Mouse (Mus musculus): ENCODE results near the gene Usp44. TPM values are rescaled to one million over a fixed set of nuclear protein-coding genes. Genes with fewer than 3 reads are reported as not detected.
"Not testable (repeated sequence)": the region's sequence is repeated elsewhere in the genome, so short reads cannot be mapped to it uniquely, and the experiment has no call there.

The Usp44 gene
- polyA plus RNA-seq, 1 experiment from 2014 or later = 25.7 TPM

GRCm38 (mm10) chr10:93829898-93830831 lies 1.2 kb upstream of the Usp44 start:
- H3K9me3 ChIP-seq (replicated peaks) = no peaks in the 10 kb centered on the region
- no peak overlapping the region for H3K4me3 ChIP-seq
- peaks cover 56% of the 10 kb centered on the region for H3K27me3 ChIP-seq (ENCODE audit: low read depth, poor library complexity, severe bottlenecking)
- 33% methylated on average over 9 of the region's 9 CpGs for WGBS
- H3K36me3 ChIP-seq = no peaks in the 10 kb centered on the region
- no peak for DNase-seq (ENCODE audit: low spot score)
- no peak overlapping the region for H3K27ac ChIP-seq (replicated peaks)
- H3K4me1 ChIP-seq = peaks cover 44% of the 10 kb centered on the region

- peaks cover 47% of the 10 kb centered on the region for H3K4me1 ChIP-seq
- DNase-seq (ENCODE audit: low spot score) = peak; percentile 24
- H3K36me3 ChIP-seq = no peaks in the 10 kb centered on the region
- no peaks in the 10 kb centered on the region for H3K9me3 ChIP-seq (replicated peaks)
- peaks cover 60% of the 10 kb centered on the region for H3K27me3 ChIP-seq (ENCODE audit: low read depth, poor library complexity, severe bottlenecking)
- H3K4me3 ChIP-seq = peak overlapping the region; percentile 47
- peak overlapping the region; percentile 75 for H3K27ac ChIP-seq (replicated peaks)
- WGBS = 4% methylated on average over 18 of the region's 18 CpGs
These were observed 597 bp downstream of the Usp44 start for GRCm38 (mm10) chr10:93831730-93832574.

DNA sequence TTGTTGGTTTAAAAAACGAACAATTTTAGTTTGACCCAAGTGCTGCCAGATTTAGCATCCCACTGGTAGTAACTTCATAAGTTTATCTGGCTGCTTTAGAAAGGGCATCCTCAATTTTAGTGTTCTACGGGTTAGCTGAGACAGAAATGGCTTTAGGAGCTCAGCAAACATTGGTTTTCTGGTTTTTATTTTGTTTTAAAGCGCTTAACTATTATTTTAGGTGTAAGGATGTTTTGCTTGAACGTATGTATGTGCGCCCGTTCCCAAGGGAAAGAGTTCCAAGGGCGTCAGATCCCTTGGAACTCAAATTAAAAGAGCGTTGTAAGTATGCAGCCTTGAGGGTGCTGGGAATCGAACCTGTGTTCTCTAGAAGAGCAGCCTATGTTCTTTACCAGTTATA lies 1.5 kb downstream of the Usp44 start:
- H3K27me3 ChIP-seq (ENCODE audit: low read depth, poor library complexity, severe bottlenecking) = peaks cover 60% of the 10 kb centered on the region
- no peaks in the 10 kb centered on the region for H3K36me3 ChIP-seq
- peaks cover 55% of the 10 kb centered on the region for H3K4me1 ChIP-seq
- no peak for DNase-seq (ENCODE audit: low spot score)
- H3K4me3 ChIP-seq = peak overlapping the region; percentile 91
- no peaks in the 10 kb centered on the region for H3K9me3 ChIP-seq (replicated peaks)
- H3K27ac ChIP-seq (replicated peaks) = no peak overlapping the region
- WGBS = 26% methylated on average over 9 of the region's 9 CpGs

GRCm38 (mm10) chr10:93833370-93833698 lies 2.0 kb downstream of the Usp44 start:
- 2% methylated on average over 16 of the region's 16 CpGs for WGBS
- DNase-seq (ENCODE audit: low spot score) = no peak
- Histone ChIP-seq H3K4me3 (peak overlapping the region; percentile 91), H3K4me1 (peaks cover 58% of the 10 kb centered on the region), H3K27me3 (ENCODE audit: low read depth, poor library complexity, severe bottlenecking) (peaks cover 60% of the 10 kb centered on the region), H3K27ac (replicated peaks) (peak overlapping the region; percentile 95), H3K36me3 (no peaks in the 10 kb centered on the region), H3K9me3 (replicated peaks) (no peaks in the 10 kb centered on the region)

DNA sequence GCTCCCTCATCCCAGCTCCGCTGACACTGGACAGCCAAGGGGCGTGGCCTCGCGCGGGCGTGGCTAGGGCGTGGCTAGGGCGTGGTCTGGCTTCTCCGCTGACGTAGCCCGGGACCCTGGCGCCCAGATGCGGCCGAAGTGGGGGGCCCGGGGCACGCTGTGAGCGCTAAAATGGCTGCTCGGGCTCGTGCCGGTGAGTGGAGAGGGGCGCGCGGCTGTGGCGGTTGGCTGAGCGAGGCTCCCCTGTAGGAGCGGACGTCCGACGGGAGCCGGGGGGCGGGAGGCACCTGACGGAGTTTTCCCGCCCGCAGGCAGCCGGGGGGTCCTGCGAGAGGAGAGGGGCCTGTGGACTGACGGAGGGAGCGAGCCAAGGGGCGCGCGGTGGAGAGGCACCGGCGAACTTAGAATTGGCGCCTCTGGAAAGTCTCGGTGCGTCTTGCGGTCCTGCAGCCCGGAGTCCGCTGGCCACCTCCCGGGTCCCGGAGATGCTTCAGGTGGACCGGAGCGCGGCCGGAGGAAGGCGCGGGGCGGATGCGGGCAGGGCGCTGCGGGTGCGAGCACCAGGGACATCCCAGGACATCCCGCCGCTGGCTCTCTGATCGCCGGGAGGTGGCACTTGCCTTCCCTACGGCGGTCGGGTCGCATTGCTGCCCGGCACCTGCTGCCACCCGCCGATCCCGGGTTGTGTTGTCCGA lies 2.5 kb downstream of the Usp44 start:
- H3K27me3 ChIP-seq (ENCODE audit: low read depth, poor library complexity, severe bottlenecking) = peaks cover 60% of the 10 kb centered on the region
- WGBS = under 1% methylated on average over 75 of the region's 75 CpGs
- DNase-seq (ENCODE audit: low spot score) = peak; percentile 96
- peak overlapping the region; percentile 91 for H3K4me3 ChIP-seq
- H3K27ac ChIP-seq (replicated peaks) = peak overlapping the region; percentile 95
- no peaks in the 10 kb centered on the region for H3K9me3 ChIP-seq (replicated peaks)
- H3K36me3 ChIP-seq = no peaks in the 10 kb centered on the region
- peaks cover 58% of the 10 kb centered on the region for H3K4me1 ChIP-seq

- WGBS = 3% methylated on average over 13 of the region's 13 CpGs
- peak overlapping the region; percentile 95 for H3K27ac ChIP-seq (replicated peaks)
- no peak for DNase-seq (ENCODE audit: low spot score)
- H3K27me3 ChIP-seq (ENCODE audit: low read depth, poor library complexity, severe bottlenecking) = peaks cover 60% of the 10 kb centered on the region
- no peaks in the 10 kb centered on the region for H3K36me3 ChIP-seq
- H3K9me3 ChIP-seq (replicated peaks) = no peaks in the 10 kb centered on the region
- H3K4me3 ChIP-seq = peak overlapping the region; percentile 91
- H3K4me1 ChIP-seq = peaks cover 58% of the 10 kb centered on the region
These were observed 3.0 kb downstream of the Usp44 start for GRCm38 (mm10) chr10:93834394-93834745.

DNA sequence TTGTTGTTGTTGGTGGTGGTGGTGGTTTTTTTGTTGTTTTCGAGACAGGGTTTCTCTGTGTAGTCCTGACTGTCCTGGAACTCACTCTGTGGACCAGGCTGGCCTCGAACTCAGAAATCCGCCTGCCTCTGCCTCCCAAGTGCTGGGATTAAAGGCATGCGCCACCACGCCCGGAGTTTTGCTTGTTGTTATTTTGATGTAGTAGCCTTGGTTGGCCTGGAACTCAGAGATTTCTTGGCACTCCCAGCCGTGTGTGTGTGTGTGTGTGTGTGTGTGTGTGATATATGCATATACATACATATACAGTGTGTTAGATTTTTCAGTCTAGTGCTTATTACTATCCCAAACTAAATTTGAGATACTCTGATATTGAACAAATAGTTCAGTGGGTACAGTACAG lies 3.8 kb downstream of the Usp44 start:
- not testable (repeated sequence) for H3K9me3 ChIP-seq (replicated peaks); H3K36me3 ChIP-seq; H3K27ac ChIP-seq (replicated peaks); DNase-seq (ENCODE audit: low spot score)
- peaks cover 53% of the 10 kb centered on the region for H3K27me3 ChIP-seq (ENCODE audit: low read depth, poor library complexity, severe bottlenecking)
- H3K4me1 ChIP-seq = peaks cover 58% of the 10 kb centered on the region
- peak overlapping the region; percentile 91; the same call in 1 of the 2 replicates for H3K4me3 ChIP-seq
- 88% methylated on average over 7 of the region's 7 CpGs for WGBS

- Histone ChIP-seq H3K36me3 (peaks cover 97% of the 10 kb centered on the region), H3K4me1 (no peaks in the 10 kb centered on the region), H3K4me3 (no peak overlapping the region), H3K27ac (replicated peaks) (no peak overlapping the region), H3K9me3 (replicated peaks) (peaks cover 37% of the 10 kb centered on the region), H3K27me3 (ENCODE audit: low read depth, poor library complexity, severe bottlenecking) (no peaks in the 10 kb centered on the region)
- WGBS = 95% methylated on average over 13 of the region's 13 CpGs
- DNase-seq (ENCODE audit: low spot score) = no peak
These were observed 15.4 kb downstream of the Usp44 start for GRCm38 (mm10) chr10:93846706-93847105.

- Histone ChIP-seq H3K27me3 (ENCODE audit: low read depth, poor library complexity, severe bottlenecking) (no peaks in the 10 kb centered on the region), H3K36me3 (peaks cover 87% of the 10 kb centered on the region)
These were observed 23.8 kb downstream of the Usp44 start for GRCm38 (mm10) chr10:93855126-93855525.

GRCm38 (mm10) chr10:93856095-93856494 lies 24.7 kb downstream of the Usp44 start:
- Histone ChIP-seq H3K36me3 (peaks cover 87% of the 10 kb centered on the region), H3K27me3 (ENCODE audit: low read depth, poor library complexity, severe bottlenecking) (no peaks in the 10 kb centered on the region), H3K27ac (replicated peaks) (no peak overlapping the region), H3K4me1 (no peaks in the 10 kb centered on the region), H3K4me3 (no peak overlapping the region), H3K9me3 (replicated peaks) (no peaks in the 10 kb centered on the region)
- 94% methylated on average over 6 of the region's 6 CpGs for WGBS
- no peak for DNase-seq (ENCODE audit: low spot score)

More at GRCm38 (mm10) chr10:93855126-93855525, 23.8 kb downstream of the Usp44 start:
- no peak for DNase-seq (ENCODE audit: low spot score)
- no peak overlapping the region for H3K27ac ChIP-seq (replicated peaks)
- H3K9me3 ChIP-seq (replicated peaks) = no peaks in the 10 kb centered on the region
- 92% methylated on average over 9 of the region's 9 CpGs for WGBS
- no peaks in the 10 kb centered on the region for H3K4me1 ChIP-seq
- H3K4me3 ChIP-seq = no peak overlapping the region

DNA sequence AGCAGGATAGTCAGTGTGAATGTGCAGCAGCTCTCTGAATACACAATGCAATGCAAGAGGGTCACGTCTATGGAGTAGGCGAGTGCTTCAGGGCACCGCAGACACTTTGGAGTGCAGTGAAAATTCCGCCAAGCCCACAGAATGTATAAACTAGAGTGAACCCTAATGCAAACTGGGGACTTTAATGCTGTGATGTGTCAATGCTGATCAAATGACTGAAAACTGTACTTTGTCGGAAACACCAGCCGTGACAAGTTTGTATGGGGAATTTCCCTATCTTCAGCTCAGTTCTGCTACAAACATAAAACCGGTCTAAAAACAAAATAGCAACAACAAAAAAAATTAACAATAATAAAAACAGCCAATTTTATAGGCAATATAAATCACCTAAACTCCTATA lies 37.0 kb downstream of the Usp44 start:
- Histone ChIP-seq H3K27me3 (ENCODE audit: low read depth, poor library complexity, severe bottlenecking) (no peaks in the 10 kb centered on the region), H3K4me3 (no peak overlapping the region), H3K27ac (replicated peaks) (no peak overlapping the region), H3K9me3 (replicated peaks) (no peaks in the 10 kb centered on the region), H3K36me3 (peaks cover 99% of the 10 kb centered on the region), H3K4me1 (no peaks in the 10 kb centered on the region)
- DNase-seq (ENCODE audit: low spot score) = no peak
- WGBS = 96% methylated on average over 7 of the region's 7 CpGs

DNA sequence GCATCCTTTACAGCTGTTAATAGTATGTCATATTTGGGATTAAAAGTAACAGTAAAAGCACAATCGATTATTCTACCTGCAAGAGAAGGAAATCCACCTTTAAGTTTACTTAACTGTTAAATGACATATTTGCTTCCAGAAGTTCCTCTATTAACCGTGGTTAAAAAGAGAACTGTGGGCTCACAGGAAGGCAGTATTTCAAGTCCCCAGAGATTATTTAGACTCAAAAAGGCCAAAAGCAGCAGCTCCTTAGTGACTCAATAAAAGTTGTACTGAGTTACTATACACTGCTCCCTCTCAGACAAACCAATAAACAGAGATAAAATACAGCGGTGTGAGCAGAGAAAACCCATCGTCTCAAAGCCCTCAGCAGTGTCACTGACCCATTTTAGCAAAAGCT lies 37.5 kb downstream of the Usp44 start:
- H3K36me3 ChIP-seq = peaks cover 99% of the 10 kb centered on the region
- no peak overlapping the region for H3K27ac ChIP-seq (replicated peaks)
- H3K4me1 ChIP-seq = no peaks in the 10 kb centered on the region
- WGBS = 96% methylated on average over 4 of the region's 4 CpGs
- H3K27me3 ChIP-seq (ENCODE audit: low read depth, poor library complexity, severe bottlenecking) = no peaks in the 10 kb centered on the region
- H3K9me3 ChIP-seq (replicated peaks) = no peaks in the 10 kb centered on the region
- H3K4me3 ChIP-seq = no peak overlapping the region
- no peak for DNase-seq (ENCODE audit: low spot score)

All from midbrain, embryonic 10.5 days (tissue).